Mouse (Mus musculus): ENCODE data around the gene Usp36. TPM values are rescaled to one million over a fixed set of nuclear protein-coding genes. Genes with fewer than 3 reads are reported as not detected.
A peak's percentile ranks its signal among the peaks of the same experiment; 100 is the strongest.

Gene Usp36
- polyA plus RNA-seq, 1 experiment from 2014 or later: 16.8 TPM

DNA sequence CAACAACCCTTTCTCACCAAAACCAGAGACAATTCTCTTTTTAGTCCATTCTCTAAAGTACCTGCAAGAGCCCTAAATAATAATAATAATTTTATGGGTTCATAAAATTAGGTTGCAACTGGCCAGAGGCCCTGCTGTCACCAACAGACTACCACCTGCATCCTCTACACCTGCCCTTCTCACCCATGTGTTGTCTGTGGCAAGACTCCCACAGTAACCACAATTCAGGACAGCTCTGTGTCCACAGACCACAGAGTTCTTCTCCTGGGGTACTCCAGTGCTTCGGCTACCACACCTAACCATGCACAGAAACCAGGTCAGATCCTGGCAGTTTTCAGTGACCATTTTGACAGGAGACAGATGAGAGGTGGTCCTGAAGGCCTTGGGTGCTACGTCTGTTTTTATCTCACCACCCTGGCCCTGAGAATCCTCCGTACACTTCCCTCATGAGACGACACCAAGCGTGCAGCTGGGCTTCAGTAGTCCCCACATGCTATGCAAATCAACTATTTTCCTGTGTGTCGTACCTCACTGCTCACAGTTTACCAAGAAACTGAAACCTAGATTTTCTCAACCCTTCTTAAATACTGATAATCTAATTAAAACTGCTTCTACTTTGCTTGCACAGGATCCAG is 46.3 kb downstream of the Usp36 start:
- H3K27me3 ChIP-seq (replicated peaks): no peaks in the 10 kb centered on the region
- no peak overlapping the region for H3K4me2 ChIP-seq (replicated peaks)
- H3K36me3 ChIP-seq: no peaks in the 10 kb centered on the region
- H3K4me1 ChIP-seq (replicated peaks): peaks cover 36% of the 10 kb centered on the region
- no peaks in the 10 kb centered on the region for H3K9me3 ChIP-seq
- no peak overlapping the region for H3K27ac ChIP-seq
- H3K4me3 ChIP-seq (replicated peaks): no peak overlapping the region
- H3K9ac ChIP-seq: no peak overlapping the region
- no peak for ATAC-seq
- 81% methylated on average over 6 of the region's 6 CpGs for WGBS

DNA sequence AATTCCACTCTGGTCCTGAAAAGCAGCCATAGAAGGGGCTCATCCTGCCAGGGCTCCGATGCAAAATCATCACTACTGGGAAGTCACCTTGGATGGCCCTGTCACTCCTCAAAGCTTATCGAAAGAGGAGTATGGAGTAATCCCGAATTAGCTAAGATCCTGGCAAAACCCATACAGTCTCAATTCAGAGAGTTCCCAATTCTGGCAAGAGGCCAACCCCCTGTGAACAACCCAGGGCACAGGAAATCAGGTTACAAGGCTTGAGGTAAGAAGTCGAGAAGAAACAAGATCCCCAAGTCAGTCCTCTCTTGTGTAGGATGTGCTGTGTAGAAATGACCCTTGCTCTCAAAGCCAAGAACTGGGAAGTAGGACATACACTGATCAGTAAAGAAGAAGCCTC is 47.5 kb downstream of the Usp36 start:
- H3K4me2 ChIP-seq (replicated peaks): no peak overlapping the region
- H3K27me3 ChIP-seq (replicated peaks): no peaks in the 10 kb centered on the region
- H3K4me3 ChIP-seq (replicated peaks): no peak overlapping the region
- H3K9me3 ChIP-seq: no peaks in the 10 kb centered on the region
- 74% methylated on average over 4 of the region's 4 CpGs for WGBS
- peaks cover 36% of the 10 kb centered on the region for H3K4me1 ChIP-seq (replicated peaks)
- H3K27ac ChIP-seq: no peak overlapping the region
- ATAC-seq: no peak
- no peaks in the 10 kb centered on the region for H3K36me3 ChIP-seq
- H3K9ac ChIP-seq: no peak overlapping the region

DNA sequence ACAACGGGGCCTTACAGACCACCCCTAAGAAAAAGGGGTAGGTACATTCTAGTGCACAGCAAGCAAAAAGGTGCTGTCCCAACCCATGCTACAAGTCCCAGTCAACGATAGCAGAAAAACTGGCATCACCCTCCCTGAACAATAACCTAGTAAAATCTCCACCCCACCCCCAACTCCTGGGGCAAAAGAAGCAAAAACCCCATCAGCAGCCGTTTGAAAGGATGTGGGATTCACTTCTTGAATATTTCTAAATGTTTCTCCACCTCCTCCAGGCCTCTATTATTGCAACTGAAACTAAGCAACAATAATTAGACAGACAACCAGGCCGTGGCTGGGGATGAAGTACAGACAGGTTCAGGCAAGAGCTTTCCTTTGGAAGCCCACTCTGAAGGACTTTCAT is 49.7 kb downstream of the Usp36 start:
- Histone ChIP-seq H3K4me1 (replicated peaks) (peaks cover 35% of the 10 kb centered on the region), H3K9ac (no peak overlapping the region), H3K27ac (no peak overlapping the region), H3K4me2 (replicated peaks) (no peak overlapping the region), H3K9me3 (no peaks in the 10 kb centered on the region), H3K4me3 (replicated peaks) (no peak overlapping the region), H3K36me3 (no peaks in the 10 kb centered on the region), H3K27me3 (replicated peaks) (no peaks in the 10 kb centered on the region)
- WGBS: 70% methylated on average over 4 of the region's 4 CpGs
- no peak for ATAC-seq

DNA sequence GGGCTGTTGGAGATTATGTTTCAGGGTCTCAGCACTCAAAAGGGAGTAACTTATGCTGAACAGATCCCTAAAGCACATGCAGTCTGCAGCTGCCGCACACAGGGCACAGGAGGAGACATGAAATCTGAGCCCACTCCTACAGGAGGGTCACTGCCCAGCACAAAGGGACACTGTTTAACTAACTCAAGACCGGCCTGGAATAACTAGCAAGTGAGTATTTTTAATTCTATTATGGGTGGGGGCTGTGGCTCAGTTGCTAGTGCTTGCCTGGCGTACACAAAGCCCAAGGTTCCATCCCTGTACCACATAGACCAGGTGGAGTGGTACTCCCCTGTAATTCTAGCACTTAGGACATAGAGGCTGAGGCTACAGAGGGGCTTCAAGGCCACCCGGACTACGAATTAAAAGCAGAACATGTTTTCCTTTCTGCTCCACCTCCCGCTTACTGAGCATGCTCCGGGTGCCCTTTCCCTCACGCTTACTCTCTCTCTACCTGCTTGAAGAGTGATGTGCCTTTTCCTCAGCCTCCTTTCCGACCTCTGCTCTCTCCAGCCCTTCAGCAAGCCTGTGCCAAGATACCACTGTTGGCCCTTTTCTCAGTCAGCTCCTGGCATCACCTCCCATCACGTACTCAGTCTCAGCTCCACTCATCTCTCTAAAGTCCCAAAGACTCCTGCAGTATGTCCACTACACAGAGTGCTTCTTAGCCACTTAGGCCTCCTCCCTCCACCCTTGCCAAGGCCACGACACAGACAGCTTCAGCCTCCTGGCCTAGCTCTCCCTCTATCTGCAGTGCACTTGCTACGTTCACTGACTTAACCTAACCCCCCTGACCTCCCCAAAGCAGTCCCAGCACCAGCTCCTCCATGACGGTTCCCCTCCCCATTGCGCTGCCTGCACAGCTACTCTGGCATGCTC is 50.5 kb downstream of the Usp36 start:
- peaks cover 32% of the 10 kb centered on the region for H3K4me1 ChIP-seq (replicated peaks)
- H3K27me3 ChIP-seq (replicated peaks): no peaks in the 10 kb centered on the region
- H3K4me2 ChIP-seq (replicated peaks): no peak overlapping the region
- 0 out of 2 replicates have a peak overlapping the region, but pooled peaks have one; percentile 9 for H3K27ac ChIP-seq
- no peak overlapping the region for H3K4me3 ChIP-seq (replicated peaks)
- H3K9me3 ChIP-seq: no peaks in the 10 kb centered on the region
- 56% methylated on average over 14 of the region's 14 CpGs for WGBS
- no peak for ATAC-seq
- H3K9ac ChIP-seq: no peak overlapping the region
- no peaks in the 10 kb centered on the region for H3K36me3 ChIP-seq

DNA sequence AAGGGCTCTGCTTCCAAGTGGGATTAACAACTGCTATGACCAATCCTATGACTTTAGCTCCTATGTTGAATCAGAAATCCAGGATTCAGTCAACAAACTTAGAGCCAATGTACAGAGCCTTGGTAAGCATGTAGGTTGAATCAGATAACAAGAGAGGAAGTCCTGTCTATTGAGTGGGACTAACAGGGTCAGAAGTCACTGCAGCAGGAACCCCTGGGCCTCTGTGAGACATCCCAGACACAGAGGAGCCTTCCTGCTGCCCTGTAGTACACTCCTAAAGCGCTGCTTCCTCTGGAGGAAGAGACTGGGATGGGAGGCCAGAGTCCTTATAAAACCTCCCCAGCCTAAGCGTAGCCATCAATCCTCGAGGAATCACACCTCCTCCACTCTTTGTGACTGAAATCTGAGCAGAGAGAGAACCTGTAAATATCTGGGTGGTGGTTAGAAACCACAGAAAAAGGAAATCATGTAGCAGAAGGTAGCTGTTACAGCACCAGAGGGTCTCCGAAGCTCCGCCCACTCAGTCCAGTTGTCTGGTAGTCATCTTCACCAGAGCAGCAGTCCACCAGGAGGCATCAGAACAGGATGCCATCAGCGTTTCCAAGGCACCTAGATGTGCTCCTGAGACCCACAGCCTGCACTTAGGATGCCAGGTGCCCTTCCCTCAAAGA is 53.4 kb downstream of the Usp36 start:
- H3K27ac ChIP-seq: peak overlapping the region; percentile 18
- H3K27me3 ChIP-seq (replicated peaks): no peaks in the 10 kb centered on the region
- H3K4me2 ChIP-seq (replicated peaks): no peak overlapping the region
- H3K9ac ChIP-seq: no peak overlapping the region
- H3K4me1 ChIP-seq (replicated peaks): peaks cover 36% of the 10 kb centered on the region
- ATAC-seq: peak; percentile 53
- H3K4me3 ChIP-seq (replicated peaks): no peak overlapping the region
- WGBS: 48% methylated on average over 6 of the region's 6 CpGs
- no peaks in the 10 kb centered on the region for H3K9me3 ChIP-seq
- no peaks in the 10 kb centered on the region for H3K36me3 ChIP-seq

DNA sequence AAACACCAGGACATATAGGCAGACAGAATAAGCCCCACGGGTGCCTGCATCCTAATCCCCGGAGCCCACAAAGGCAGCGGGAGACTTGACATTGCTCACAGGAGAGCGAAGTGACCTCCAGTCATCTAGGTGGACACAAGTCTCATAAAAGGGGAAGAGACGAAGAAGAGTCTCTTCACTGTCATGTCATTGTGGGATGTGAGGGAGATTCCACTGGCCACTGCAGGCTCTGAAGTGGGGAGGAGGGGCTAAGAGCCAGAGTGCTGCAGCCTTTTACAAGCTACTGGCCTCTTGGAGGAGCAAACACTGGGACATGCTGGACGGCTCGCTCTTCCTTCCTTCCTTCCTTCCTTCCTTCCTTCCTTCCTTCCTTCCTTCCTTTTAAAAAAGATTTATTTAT is 55.1 kb downstream of the Usp36 start:
- no peak overlapping the region for H3K27ac ChIP-seq
- no peak overlapping the region for H3K4me3 ChIP-seq (replicated peaks)
- 79% methylated on average over 7 of the region's 7 CpGs for WGBS
- H3K9ac ChIP-seq: no peak overlapping the region
- no peaks in the 10 kb centered on the region for H3K36me3 ChIP-seq
- H3K27me3 ChIP-seq (replicated peaks): no peaks in the 10 kb centered on the region
- no peak overlapping the region for H3K4me2 ChIP-seq (replicated peaks)
- H3K4me1 ChIP-seq (replicated peaks): peaks cover 24% of the 10 kb centered on the region
- no peak for ATAC-seq
- no peaks in the 10 kb centered on the region for H3K9me3 ChIP-seq

DNA sequence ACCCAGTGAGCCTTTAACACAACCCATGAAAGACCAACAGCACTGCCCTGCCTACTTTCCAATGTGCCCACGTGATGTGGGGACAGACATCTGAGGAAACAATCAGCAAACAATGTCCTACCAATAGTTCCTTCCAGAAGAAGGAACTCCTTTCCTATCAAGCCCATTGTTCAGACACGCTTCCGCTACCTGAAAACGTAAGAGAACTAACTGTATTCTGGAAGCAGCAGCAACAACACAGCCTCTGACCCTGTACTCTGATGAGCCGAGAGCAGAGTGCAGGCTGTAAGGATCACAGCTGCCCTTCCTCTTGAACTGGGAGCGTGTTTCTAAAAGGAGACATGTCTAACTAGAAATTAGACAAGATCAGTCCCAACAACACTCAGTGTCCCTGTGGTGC is 55.5 kb downstream of the Usp36 start:
- no peak overlapping the region for H3K27ac ChIP-seq

DNA sequence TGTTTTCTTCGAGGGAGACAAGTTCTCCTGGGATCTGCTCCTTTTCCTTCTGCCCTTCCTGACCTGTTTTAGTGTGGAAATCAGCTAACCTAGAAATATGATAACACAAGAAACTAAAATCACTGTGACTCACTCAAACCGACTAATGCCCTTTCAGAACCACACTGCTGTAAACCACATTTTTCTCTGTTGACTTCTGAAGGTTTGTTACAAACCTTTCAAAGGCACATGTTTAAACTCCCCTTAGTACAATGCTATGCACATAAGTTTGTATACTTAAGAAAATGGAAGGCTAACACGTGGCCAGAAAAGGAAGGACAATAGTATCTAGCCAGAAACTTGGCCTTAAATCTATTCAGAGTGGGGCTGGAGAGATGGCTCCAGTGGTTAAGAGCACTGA is 56.1 kb downstream of the Usp36 start:
- Histone ChIP-seq H3K9ac (no peak overlapping the region), H3K4me1 (replicated peaks) (peaks cover 15% of the 10 kb centered on the region), H3K27ac (no peak overlapping the region), H3K4me2 (replicated peaks) (no peak overlapping the region), H3K27me3 (replicated peaks) (no peaks in the 10 kb centered on the region), H3K36me3 (no peaks in the 10 kb centered on the region), H3K4me3 (replicated peaks) (no peak overlapping the region), H3K9me3 (no peaks in the 10 kb centered on the region)
- ATAC-seq: no peak
- WGBS: 47% methylated on average over 3 of the region's 3 CpGs

More for the DNA sequence above, 55.5 kb downstream of the Usp36 start:
- peaks cover 20% of the 10 kb centered on the region for H3K4me1 ChIP-seq (replicated peaks)
- H3K9ac ChIP-seq: no peak overlapping the region
- H3K4me3 ChIP-seq (replicated peaks): no peak overlapping the region
- H3K4me2 ChIP-seq (replicated peaks): no peak overlapping the region
- H3K27me3 ChIP-seq (replicated peaks): no peaks in the 10 kb centered on the region
- no peak for ATAC-seq
- 72% methylated on average over 6 of the region's 6 CpGs for WGBS
- H3K36me3 ChIP-seq: no peaks in the 10 kb centered on the region
- no peaks in the 10 kb centered on the region for H3K9me3 ChIP-seq

DNA sequence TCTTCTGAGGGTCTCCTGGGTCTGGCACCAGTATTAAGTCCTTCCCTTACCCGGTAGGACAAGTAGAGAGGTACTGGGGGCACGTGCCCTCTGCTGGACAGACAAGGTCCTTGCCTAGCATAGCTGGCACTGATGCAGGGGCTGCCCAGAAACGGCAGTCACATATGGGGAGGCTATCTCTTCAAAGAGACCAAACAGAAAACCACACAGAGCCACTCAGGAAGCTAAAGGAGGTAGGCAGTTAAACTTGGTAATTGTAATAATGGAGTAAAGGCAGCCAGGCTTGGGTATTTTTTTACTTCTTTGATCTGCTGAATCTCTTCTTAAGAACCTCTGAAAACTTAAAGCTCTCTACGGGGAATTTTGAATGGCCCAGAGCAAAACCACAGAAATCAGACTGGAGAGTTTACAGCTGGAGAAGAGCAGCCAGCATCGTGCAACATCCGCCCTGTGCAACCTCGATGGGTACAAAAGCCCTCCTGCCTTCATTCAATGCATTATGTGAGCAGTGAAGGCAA is 57.7 kb downstream of the Usp36 start:
- Histone ChIP-seq H3K4me2 (replicated peaks) (no peak overlapping the region), H3K27ac (no peak overlapping the region), H3K36me3 (no peaks in the 10 kb centered on the region), H3K9ac (no peak overlapping the region), H3K9me3 (no peaks in the 10 kb centered on the region), H3K27me3 (replicated peaks) (no peaks in the 10 kb centered on the region), H3K4me3 (replicated peaks) (no peak overlapping the region), H3K4me1 (replicated peaks) (peaks cover 15% of the 10 kb centered on the region)
- WGBS: 44% methylated on average over 7 of the region's 7 CpGs
- ATAC-seq: peak; percentile 43; the same call in 1 of the 2 replicates

DNA sequence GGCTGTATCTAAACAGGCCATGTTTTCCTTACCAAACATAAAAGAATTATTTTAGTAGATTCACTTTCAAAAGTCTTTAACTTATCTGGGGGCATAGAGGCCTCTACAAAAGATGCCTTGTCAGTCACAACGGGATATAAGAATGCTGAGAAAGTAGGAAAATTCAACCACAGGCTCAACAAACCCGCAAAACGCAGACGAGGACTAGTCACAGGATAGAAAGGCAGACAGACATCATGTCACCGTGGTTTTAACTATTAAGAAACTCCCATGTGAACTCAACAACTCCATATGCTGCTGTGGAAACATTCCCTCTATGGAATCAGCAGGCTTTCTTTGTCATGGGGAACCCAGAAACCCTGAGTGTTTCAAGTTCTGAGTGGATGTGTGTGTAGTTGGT is 60.1 kb downstream of the Usp36 start:
- Histone ChIP-seq H3K4me3 (replicated peaks) (no peak overlapping the region), H3K9me3 (no peaks in the 10 kb centered on the region), H3K9ac (no peak overlapping the region), H3K4me2 (replicated peaks) (no peak overlapping the region), H3K27ac (no peak overlapping the region), H3K27me3 (replicated peaks) (no peaks in the 10 kb centered on the region), H3K4me1 (replicated peaks) (0 out of 2 replicates have a peak, but pooled peaks cover 3% of the 10 kb centered on the region), H3K36me3 (no peaks in the 10 kb centered on the region)
- ATAC-seq: no peak
- 89% methylated on average over 5 of the region's 5 CpGs for WGBS

DNA sequence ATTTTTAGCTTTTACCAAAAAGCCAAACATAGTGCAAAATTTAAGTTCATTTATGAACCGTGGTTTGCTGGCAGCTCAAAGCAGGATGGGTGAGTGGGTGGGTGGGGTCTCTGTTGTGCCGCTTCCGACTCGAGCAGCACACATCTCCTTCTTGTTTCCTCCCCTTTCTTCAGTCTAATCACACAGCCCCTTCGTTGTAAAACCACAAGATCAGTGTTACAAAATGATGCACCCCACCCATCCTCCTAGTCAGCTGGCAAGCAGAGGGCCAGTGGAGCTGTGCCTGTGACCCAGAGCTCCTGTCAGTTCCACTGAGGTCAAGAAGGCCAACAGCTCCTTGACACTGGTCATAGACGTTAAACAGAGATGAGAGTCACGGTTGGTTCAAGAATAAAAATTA is 62.4 kb downstream of the Usp36 start:
- no peak overlapping the region for H3K9ac ChIP-seq
- H3K4me1 ChIP-seq (replicated peaks): peaks cover 8% of the 10 kb centered on the region; the same call in 1 of the 2 replicates
- no peaks in the 10 kb centered on the region for H3K36me3 ChIP-seq
- no peak overlapping the region for H3K4me3 ChIP-seq (replicated peaks)
- no peaks in the 10 kb centered on the region for H3K27me3 ChIP-seq (replicated peaks)
- 62% methylated on average over 7 of the region's 7 CpGs for WGBS
- H3K4me2 ChIP-seq (replicated peaks): no peak overlapping the region
- H3K9me3 ChIP-seq: no peaks in the 10 kb centered on the region
- ATAC-seq: no peak
- no peak overlapping the region for H3K27ac ChIP-seq

DNA sequence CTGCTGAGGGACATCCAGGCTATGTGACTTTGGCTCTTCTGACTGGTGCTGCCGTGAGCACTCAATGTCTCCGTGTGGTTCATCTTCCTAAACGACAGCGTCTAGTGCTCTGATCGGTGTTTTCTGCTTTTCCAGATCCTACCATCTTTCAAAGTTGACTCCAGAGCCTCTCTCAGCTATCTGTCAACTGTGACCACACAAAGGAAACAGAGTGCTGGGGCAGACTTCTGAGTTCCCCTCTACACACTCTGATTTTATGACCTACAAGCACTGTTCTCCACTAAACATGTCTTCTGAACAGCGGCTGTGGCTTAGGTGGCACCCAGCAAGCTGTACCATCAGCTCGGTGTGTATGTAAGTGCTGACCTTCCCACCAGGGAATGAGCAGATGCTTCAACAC is 63.2 kb downstream of the Usp36 start:
- 75% methylated on average over 7 of the region's 7 CpGs for WGBS
- Histone ChIP-seq H3K9ac (no peak overlapping the region), H3K4me2 (replicated peaks) (no peak overlapping the region)

More for the DNA sequence above, 63.2 kb downstream of the Usp36 start:
- no peak for ATAC-seq
- Histone ChIP-seq H3K9me3 (no peaks in the 10 kb centered on the region), H3K27me3 (replicated peaks) (no peaks in the 10 kb centered on the region), H3K4me3 (replicated peaks) (no peak overlapping the region), H3K27ac (no peak overlapping the region), H3K4me1 (replicated peaks) (peaks cover 9% of the 10 kb centered on the region), H3K36me3 (no peaks in the 10 kb centered on the region)

All from intestine, embryonic 15.5 days (tissue).